Mouse (Mus musculus) kidney, embryonic 14.5 days (tissue): Measurements from ENCODE around the gene Flvcr2. TPM values are rescaled to one million over a fixed set of nuclear protein-coding genes. Genes with fewer than 3 reads are reported as not detected.

ENCODE experiments used
- ATAC-seq: fragments of 200-750 bp; cut with Nextera tagmentation; 2 replicates; pipeline ENCODE4 v1.8.0; 2017; ENCODE audit warnings: moderate number of reproducible peaks, mild to moderate bottlenecking, moderate TSS enrichment, moderate library complexity; ENCODE audit not compliant: low FRiP score, low TSS enrichment
- H3K27ac ChIP-seq: fragments of 300-500 bp; sonication (generic); 2 replicates; pipeline ENCODE4 v1.5.1; 2014; ENCODE audit warnings: low read depth, mild to moderate bottlenecking, low read length, moderate library complexity, mixed read lengths
- H3K27me3 ChIP-seq: fragments of 300-500 bp; sonication (generic); 2 replicates; pipeline ENCODE4 v1.6.1; 2014; ENCODE audit warnings: mild to moderate bottlenecking, low read length; ENCODE audit not compliant: control insufficient read depth, insufficient read depth
- H3K36me3 ChIP-seq: fragments of 300-500 bp; sonication (generic); 2 replicates; pipeline ENCODE4 v1.6.1; 2014; ENCODE audit warnings: low read length, mixed read lengths; ENCODE audit not compliant: control insufficient read depth, insufficient read depth
- H3K4me1 ChIP-seq: fragments of 300-500 bp; sonication (generic); 2 replicates; pipeline ENCODE4 v1.6.1; 2014; ENCODE audit warnings: low read length, mixed read lengths; ENCODE audit not compliant: control insufficient read depth, insufficient read depth
- H3K4me2 ChIP-seq: fragments of 300-500 bp; sonication (generic); replicated peaks from 2 replicates; pipeline ENCODE4 v1.6.1; 2014; ENCODE audit warnings: low read depth, mild to moderate bottlenecking, low read length
- H3K4me3 ChIP-seq: fragments of 300-500 bp; sonication (generic); 2 replicates; pipeline ENCODE4 v1.5.1; 2014; ENCODE audit warnings: mild to moderate bottlenecking, low read length
- H3K9ac ChIP-seq: fragments of 300-500 bp; sonication (generic); 2 replicates; pipeline ENCODE4 v1.6.1; 2014; ENCODE audit warnings: low read depth, mild to moderate bottlenecking, low read length, moderate library complexity
- H3K9me3 ChIP-seq: fragments of 300-500 bp; sonication (generic); 2 replicates; pipeline ENCODE4 v1.6.1; 2016; ENCODE audit warnings: low read length; ENCODE audit not compliant: control insufficient read depth
- WGBS: fragments of 180-500 bp; shearing (Covaris S2); extraction: QIAGEN DNeasy Blood & Tissue Kit; methylation state at CpG from one replicate; pipeline ENCODE4 v1.1.7; 2014; 5-methylcytosine and 5-hydroxymethylcytosine counted together
- microRNA-seq: library from miRNA; unstranded; fragments of <30 nt; microRNA quantifications from one replicate; pipeline ENCODE4, GENCODE M21; 2016
- polyA plus RNA-seq: library from polyadenylated mRNA; unstranded; fragments of >200 nt; fragmentation: Nextera tagmentation; extraction: Ambion mirVana; gene quantifications from 2 replicates; pipeline ENCODE4 v1.2.1, GENCODE M21; 2014

Flvcr2 gene
- polyA plus RNA-seq, 1 experiment from 2014 or later = 2.2 TPM

DNA sequence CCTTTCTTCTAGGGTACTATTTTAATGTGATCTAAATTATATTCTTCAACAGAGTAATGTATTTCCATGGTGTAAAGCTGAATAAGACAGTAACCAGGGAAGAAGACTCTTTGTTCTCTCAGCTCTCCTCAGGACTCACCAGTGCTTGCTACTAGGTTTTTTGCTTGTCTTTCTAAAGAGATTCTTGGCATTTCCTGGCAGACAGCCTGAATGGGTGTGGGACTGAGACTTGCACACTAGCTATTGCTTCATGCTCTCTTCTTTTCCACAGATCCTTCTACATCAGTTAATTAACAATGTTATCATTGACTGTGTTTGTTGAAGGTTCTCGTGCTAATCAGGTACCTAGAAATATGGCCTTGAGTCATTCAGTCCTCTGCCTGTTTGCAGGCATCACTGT, 107.9 kb downstream of the Flvcr2 start:
- Histone ChIP-seq H3K27ac (no peak overlapping the region), H3K36me3 (no peaks in the 10 kb centered on the region; the same call in 1 of the 2 replicates), H3K9me3 (no peaks in the 10 kb centered on the region), H3K9ac (no peak overlapping the region), H3K4me2 (no peak overlapping the region), H3K27me3 (no peaks in the 10 kb centered on the region), H3K4me1 (no peaks in the 10 kb centered on the region), H3K4me3 (no peak overlapping the region)
- no peak for ATAC-seq
- WGBS = 81% methylated on average over 1 of the region's 1 CpGs

DNA sequence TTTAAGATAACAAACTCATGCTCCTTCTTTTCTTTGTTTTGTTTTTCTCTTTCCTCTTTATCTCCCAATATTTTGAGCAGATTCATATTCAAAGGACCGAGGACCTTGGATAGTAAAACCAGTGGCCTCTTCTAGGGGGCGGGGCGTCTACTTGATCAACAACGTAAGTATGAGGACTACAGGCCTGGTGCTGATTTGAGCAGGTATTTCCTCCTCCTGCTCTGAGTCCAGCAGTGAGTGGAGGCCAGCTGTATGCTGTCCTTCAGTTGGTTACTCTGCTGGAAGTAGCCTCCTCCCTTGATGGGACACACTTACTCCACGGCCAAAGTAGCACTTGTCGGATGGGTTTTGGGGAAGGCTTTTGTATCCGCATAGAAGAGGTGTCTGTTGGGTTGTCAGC, 111.0 kb downstream of the Flvcr2 start:
- Histone ChIP-seq H3K27ac (no peak overlapping the region), H3K36me3 (no peaks in the 10 kb centered on the region; the same call in 1 of the 2 replicates), H3K27me3 (no peaks in the 10 kb centered on the region), H3K4me3 (no peak overlapping the region), H3K4me1 (no peaks in the 10 kb centered on the region), H3K9ac (no peak overlapping the region), H3K4me2 (no peak overlapping the region), H3K9me3 (no peaks in the 10 kb centered on the region)
- WGBS = 89% methylated on average over 7 of the region's 7 CpGs
- ATAC-seq = no peak

GRCm38 (mm10) chr12:85859111-85859510, 112.8 kb downstream of the Flvcr2 start:
- no peaks in the 10 kb centered on the region; the same call in 1 of the 2 replicates for H3K36me3 ChIP-seq
- H3K4me3 ChIP-seq = no peak overlapping the region
- no peak overlapping the region for H3K4me2 ChIP-seq
- no peak for ATAC-seq
- H3K27ac ChIP-seq = no peak overlapping the region; the same call in 1 of the 2 replicates
- no peak overlapping the region for H3K9ac ChIP-seq
- H3K27me3 ChIP-seq = no peaks in the 10 kb centered on the region
- no peaks in the 10 kb centered on the region for H3K9me3 ChIP-seq
- WGBS = 67% methylated on average over 3 of the region's 3 CpGs
- no peaks in the 10 kb centered on the region for H3K4me1 ChIP-seq

DNA sequence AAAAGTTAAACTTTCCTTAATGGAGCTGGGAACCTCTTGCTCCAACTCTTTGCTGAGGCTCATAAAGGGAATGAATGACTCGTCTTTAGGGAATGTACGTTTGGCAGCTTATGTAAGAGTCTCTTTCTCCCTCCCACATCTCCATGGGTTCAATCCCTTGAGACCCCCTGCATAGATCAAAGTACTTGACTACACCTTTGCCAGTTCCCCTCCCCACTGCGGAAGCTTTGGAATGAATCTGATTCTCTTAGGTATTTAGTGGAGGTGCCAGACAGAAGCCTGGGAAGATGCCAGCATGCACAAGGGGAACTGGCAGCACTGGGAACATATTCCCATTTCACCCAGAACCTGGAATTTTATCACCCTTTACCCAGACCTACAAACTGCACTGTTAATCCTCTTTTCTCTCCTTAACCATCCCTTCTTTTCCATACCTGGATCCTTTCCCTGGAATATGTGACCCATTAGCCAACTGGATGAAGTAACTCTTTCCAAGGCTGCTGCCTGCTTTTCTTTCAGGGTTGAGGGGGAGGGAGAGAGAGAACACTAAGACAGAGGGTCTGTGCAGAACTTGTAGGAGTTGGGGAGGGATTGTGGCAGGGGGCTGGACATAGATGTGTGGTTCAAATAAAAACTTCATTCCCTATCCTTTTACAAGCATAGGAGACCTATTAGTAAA, 113.3 kb downstream of the Flvcr2 start:
- H3K4me1 ChIP-seq = no peaks in the 10 kb centered on the region
- no peak overlapping the region for H3K9ac ChIP-seq
- 37% methylated on average over 3 of the region's 3 CpGs for WGBS
- H3K27ac ChIP-seq = no peak overlapping the region
- no peak for ATAC-seq
- no peaks in the 10 kb centered on the region; the same call in 1 of the 2 replicates for H3K36me3 ChIP-seq
- H3K9me3 ChIP-seq = no peaks in the 10 kb centered on the region
- no peak overlapping the region for H3K4me2 ChIP-seq
- no peaks in the 10 kb centered on the region for H3K27me3 ChIP-seq
- H3K4me3 ChIP-seq = no peak overlapping the region

DNA sequence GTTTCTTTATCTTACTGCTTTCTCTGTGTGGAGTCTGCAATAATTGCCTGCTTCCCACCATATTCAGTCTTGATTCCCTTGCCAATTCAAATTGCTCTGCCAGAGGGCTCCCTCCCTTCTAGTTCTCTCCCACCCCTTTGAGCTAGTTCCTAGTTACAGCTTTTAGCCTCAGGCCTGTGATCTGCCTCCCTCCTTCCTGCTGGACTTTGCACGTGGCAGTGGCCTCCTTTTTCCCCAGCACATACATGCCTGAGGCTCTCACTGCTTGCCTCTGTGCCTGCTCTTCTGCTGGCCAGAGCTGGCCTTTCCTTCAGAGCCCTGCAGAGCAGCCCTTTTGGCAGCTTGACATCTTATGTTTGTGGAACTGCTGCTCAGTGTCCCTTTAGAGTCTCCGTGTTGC, 116.2 kb downstream of the Flvcr2 start:
- no peaks in the 10 kb centered on the region for H3K27me3 ChIP-seq
- no peaks in the 10 kb centered on the region; the same call in 1 of the 2 replicates for H3K36me3 ChIP-seq
- WGBS = 25% methylated on average over 2 of the region's 2 CpGs
- H3K4me1 ChIP-seq = no peaks in the 10 kb centered on the region
- no peak overlapping the region for H3K4me2 ChIP-seq
- H3K9ac ChIP-seq = no peak overlapping the region
- ATAC-seq = no peak
- H3K27ac ChIP-seq = no peak overlapping the region
- H3K9me3 ChIP-seq = no peaks in the 10 kb centered on the region
- no peak overlapping the region for H3K4me3 ChIP-seq

Small RNAs within 50 kb of the gene (microRNA-seq; reads per million reads assigned to microRNA genes)
- gene Gm47285 = not detected

Other genes starting within 250 kb of the Flvcr2 start
- gene Jdp2, start 147.5 kb upstream of the Flvcr2 start, polyA plus RNA-seq = 0.49 and 0.66 TPM in 2 replicates
- gene Batf, start 59.9 kb upstream of the Flvcr2 start, polyA plus RNA-seq = 2.7 and 2.9 TPM in 2 replicates
- 117 and 153 TPM in 2 replicates for gene Erg28, start 78.0 kb downstream of the Flvcr2 start, polyA plus RNA-seq
- gene Ttll5, start 78.1 kb downstream of the Flvcr2 start, polyA plus RNA-seq = 11.9 and 17.0 TPM in 2 replicates